Mouse (Mus musculus): ENCODE measurements at regions not wholly inside any gene's neighbourhood (a gene's known extent, or its start where the extent isn't known, plus 50 kb on each side); places are given as distances from the start of the nearest gene placed in this dataset.

DNA sequence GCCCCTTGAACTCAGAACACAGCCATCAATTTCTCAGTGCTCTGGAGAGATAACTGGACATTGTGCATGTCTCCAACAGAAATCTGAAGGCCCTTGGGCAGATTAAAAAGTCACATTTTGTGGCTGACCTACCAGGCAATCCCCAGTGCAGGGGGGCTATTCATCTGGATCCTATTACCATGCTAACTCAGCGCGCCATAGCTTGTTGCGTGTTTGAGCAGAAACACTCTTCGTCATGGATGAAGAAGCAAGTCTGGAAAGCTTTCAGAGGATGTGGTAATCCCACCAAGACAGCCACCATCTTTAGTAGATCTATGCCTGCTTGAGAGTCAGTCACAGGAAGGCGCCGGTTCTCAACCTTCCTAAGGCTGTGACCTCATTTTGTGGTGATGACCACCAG lies 243.9 kb downstream of the Sipa1l2 start:
- DNase-seq (ENCODE audit: low read depth, low spot score) = no peak

DNA sequence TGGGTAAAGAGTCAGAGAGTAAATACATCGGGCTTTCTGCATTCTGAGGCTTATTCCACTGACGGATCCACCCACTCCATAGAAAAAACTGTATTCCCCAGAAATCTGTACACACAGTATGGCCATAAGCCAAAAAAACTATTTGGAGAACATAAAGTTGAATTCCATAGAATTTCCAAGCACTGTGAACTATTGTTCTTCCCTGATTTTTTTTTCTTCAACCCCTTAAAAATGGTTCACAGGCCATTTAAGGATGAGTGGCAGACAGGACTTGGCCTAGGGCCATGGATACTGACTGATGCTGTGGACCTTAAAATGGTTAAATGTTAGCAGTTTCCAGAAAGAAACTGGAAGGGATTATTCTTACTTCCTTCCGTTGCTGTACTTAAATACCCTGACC lies 247.0 kb downstream of the Sipa1l2 start:
- DNase-seq (ENCODE audit: low read depth, low spot score) = no peak

DNA sequence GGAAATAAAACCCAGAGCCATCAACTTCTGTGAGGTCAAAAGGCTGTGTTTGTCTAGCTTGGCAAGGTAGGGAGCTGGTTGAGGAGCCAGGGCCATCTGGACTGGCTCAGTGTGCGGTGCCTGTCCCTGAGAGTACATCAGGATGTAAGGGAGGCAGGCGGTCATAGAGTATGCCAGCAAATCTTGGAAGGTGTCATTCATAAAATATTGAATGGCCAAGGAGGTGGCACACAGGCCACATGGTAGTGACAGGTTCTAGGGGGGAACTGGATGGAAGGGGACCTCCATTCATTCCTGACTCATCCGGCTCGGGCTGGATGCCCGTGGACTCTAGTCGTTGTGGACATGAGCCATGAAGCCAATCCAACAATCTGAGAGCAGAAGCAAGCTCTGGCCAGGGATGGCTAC lies 252.0 kb downstream of the Sipa1l2 start:
- no peak for DNase-seq (ENCODE audit: low read depth, low spot score)

DNA sequence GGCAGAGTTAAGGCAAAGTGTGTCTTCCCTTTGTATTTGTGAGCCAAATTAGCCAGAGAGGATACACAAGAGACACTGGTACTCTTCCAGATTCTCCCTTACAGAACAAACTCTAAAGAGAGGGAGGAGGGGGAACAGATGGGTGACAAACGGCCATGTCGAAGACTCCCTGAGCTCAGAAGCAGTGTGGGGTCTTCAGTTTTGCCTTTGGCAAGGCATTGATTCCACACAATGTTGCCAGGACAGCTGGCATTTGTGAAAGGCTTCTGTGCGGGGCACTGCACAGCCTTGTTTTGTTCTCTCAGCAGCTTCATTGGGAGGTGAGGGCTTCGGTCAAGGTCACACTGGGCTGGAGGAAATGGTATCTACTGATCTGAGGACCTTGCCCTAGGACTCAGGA lies 253.9 kb downstream of the Sipa1l2 start:
- no peak for DNase-seq (ENCODE audit: low read depth, low spot score)

DNA sequence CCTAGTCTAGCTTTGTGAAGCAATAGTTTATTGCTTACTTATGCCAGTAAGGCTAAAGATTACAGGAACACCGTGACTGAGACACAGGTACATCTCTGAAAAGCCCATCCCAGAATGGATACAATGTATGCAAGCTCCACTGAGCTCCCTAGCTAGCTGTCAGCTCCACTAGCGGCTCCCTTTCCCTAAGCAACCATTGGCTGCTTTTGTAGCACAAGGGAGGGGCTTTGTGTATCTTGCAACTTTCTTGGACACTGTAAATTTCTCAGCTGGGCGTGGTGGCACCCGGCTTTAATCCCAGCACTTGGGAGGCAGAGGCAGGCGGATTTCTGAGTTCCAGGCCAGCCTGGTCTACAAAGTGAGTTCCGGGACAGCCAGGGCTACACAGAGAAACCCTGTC lies 254.6 kb downstream of the Sipa1l2 start:
- DNase-seq (ENCODE audit: low read depth, low spot score) = no peak

DNA sequence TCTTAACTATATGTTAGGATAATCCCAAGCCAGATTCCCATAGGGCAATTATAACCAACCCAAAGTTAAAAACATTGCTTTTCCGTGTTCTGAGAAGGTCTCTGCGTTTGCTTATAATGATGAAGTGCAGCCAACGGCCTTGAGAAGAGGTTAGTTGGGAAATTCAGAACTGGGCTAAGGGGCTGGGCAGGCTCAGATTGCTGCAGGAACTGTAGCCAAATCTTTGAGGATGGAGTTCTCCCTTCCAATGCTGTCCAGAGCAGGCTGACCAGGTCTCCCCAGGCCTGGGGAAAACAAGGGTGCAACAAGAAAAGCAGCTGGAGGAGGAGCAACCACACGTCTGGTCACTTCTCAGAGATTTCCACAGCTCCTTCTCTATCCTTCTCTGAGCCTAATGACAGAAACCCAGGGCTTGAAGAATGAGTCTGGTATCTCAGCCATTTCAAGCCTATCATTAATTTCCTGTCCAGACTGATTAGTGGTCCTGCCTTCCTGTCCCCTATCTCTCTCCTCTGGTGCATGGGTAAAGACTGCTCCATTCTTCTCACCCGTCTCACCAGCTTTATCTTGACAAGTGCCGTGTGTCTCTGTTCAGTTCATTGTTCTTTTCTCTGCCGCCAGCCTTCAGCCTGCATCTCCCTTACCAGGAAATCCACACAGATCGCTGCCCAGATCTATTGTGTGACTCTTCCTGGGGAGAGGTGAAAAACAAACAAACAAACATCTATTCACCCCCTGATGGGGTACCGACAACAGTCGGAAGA lies 255.2 kb downstream of the Sipa1l2 start:
- DNase-seq (ENCODE audit: low read depth, low spot score) = no peak

DNA sequence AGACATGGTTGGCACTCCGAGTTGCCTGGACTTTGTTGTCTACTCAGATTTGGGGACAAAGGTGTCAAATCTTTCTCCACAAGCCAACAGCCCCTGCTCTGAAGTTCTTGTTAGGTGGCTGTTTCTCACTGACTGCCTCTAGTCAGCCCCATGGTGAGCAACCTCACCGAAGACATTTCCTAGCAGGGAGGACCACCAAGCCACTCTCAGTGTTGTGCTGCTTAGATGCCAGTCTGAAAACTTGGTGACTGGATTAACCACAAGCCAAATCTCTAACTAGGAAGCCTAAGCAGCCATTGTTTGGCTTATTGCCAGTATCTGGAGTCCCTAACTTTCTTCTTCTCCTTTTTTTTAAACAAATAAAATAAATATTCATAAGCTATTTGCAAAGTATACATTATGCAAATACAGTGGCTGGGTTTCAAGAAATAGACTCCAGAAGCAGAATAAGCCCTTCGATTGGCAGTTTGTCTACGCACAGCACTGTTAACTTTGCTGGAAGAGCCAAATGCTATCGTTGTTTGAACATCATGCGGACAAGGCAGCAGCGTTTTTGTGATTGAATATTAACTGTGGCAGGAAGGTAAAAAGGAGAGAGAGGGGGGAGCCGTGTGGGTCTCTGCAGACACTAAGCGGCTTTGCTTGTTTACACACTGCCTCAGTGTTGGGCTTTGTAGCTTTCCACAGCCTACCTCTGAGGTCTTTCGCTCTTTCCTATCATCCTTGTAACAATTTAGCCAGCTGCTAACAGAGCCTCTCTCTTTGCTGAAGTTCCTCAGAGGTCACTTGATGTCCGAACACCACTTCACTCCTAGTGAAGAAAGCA lies 257.4 kb downstream of the Disc1 start:
- DNase-seq (ENCODE audit: low read depth, low spot score) = no peak
